Mouse (Mus musculus): ENCODE measurements around the gene Jagn1.

Jagn1 gene

DNA sequence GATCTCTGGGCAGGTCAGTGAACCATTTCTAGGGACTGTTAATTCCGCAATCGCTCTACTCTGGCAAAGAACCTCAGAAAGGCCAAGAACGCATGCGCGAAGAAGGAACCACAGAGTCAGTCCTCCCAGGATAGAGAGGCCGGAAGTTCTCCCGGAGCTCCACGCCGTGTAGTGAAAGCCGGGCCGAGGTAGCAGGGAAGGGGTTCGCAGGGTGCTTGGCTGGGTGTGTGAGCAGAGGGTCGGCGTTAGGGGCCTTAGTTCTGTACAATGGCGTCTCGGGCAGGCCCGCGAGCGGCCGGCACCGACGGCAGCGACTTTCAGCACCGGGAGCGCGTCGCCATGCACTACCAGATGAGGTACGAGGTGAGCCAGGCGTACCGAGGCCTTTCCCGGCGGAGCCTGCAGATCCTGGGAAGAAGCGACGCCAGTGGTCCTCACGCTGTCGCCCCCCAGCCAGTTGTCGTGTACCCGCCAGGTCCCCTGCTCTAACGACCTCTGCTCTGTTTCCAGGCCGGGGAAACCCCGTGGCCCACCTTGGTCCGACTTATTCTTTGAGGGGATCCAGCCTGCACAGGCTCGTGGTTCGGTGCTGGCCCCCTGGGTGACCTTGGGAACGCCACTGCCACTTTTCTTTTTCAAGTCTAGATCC lies at the start of gene Jagn1:
Gene Jagn1 (plus strand): TSS at position 128 of the 649 bp plus-strand sequence.
- Histone ChIP-seq H3K4me3 (replicated peaks; ENCODE audit: low read length) (peak within 1 kb of the TSS; percentile 95), H3K9me3 (ENCODE audit: low read length) (no peaks in the 10 kb centered on the region), H3K4me1 (replicated peaks; ENCODE audit: low read depth, low read length) (peaks cover 48% of the 10 kb centered on the region), H3K27me3 (ENCODE audit: insufficient read depth, low read length) (no peaks in the 10 kb centered on the region), H3K36me3 (ENCODE audit: insufficient read depth, low read length) (peaks cover 32% of the 10 kb centered on the region)
- TF ChIP-seq CTCF (conservative IDR thresholded peaks at IDR 0.05; ENCODE audit: low read length) (no peak), NANOG (IDR thresholded peaks at IDR 0.05; ENCODE audit: borderline replicate concordance, low read length) (no peak), POU5F1 (IDR thresholded peaks at IDR 0.05; ENCODE audit: borderline replicate concordance, low read length) (no peak)

DNA sequence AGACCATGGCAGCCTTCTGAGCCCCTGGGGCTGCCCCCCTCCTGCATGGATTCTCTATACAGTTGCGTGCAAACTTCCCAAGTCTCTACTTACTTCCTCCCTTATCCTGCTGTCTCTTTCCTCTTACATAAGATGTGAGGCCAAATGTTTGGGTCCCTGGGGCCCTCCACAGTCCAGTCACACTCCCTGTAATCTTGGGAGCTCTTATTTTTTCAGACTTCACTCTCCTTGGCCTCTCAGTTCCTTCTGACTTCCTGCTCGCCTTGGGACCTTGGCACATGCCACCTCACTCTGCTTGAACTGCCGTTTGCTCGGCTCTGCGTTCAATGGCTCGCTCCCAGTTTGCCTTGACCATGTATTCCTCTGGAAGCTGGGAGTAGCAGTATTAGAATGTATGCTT lies 48.4 kb upstream of the Jagn1 start:
- Histone ChIP-seq H3K36me3 (ENCODE audit: insufficient read depth, low read length) (peaks cover 39% of the 10 kb centered on the region), H3K27me3 (ENCODE audit: insufficient read depth, low read length) (0 out of 2 replicates have a peak, but pooled peaks cover 5% of the 10 kb centered on the region), H3K4me1 (replicated peaks; ENCODE audit: low read depth, low read length) (peaks cover 93% of the 10 kb centered on the region), H3K4me3 (replicated peaks; ENCODE audit: low read length) (no peak overlapping the region), H3K9me3 (ENCODE audit: low read length) (no peaks in the 10 kb centered on the region)
- no peak for TF ChIP-seq NANOG (IDR thresholded peaks at IDR 0.05; ENCODE audit: borderline replicate concordance, low read length)
- TF ChIP-seq CTCF (conservative IDR thresholded peaks at IDR 0.05; ENCODE audit: low read length): no peak
- no peak for TF ChIP-seq POU5F1 (IDR thresholded peaks at IDR 0.05; ENCODE audit: borderline replicate concordance, low read length)

DNA sequence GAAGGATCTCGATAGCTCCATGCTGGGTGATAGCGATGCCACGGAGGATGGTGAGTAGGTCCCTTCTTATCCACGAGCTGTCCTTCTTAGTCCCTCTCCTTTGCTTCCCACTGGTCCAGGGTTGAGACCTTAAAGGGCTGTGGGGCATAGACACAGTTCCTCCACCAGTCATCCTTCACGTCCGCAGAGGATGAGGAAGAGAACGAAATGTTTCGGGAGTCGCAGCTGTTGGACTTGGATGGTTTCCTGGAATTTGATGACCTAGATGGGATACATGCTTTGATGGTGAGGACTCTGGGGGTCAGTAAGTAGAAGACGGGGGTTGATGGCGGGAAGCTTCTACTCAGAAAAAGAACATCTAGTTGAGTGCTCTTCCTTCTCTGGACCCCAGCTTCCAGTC lies 47.6 kb upstream of the Jagn1 start:
- H3K4me3 ChIP-seq (replicated peaks; ENCODE audit: low read length): no peak overlapping the region
- peaks cover 86% of the 10 kb centered on the region for H3K4me1 ChIP-seq (replicated peaks; ENCODE audit: low read depth, low read length)
- TF ChIP-seq NANOG (IDR thresholded peaks at IDR 0.05; ENCODE audit: borderline replicate concordance, low read length) (no peak), CTCF (conservative IDR thresholded peaks at IDR 0.05; ENCODE audit: low read length) (no peak), POU5F1 (IDR thresholded peaks at IDR 0.05; ENCODE audit: borderline replicate concordance, low read length) (no peak)
- H3K36me3 ChIP-seq (ENCODE audit: insufficient read depth, low read length): peaks cover 33% of the 10 kb centered on the region
- H3K9me3 ChIP-seq (ENCODE audit: low read length): no peaks in the 10 kb centered on the region
- H3K27me3 ChIP-seq (ENCODE audit: insufficient read depth, low read length): 0 out of 2 replicates have a peak, but pooled peaks cover 5% of the 10 kb centered on the region

DNA sequence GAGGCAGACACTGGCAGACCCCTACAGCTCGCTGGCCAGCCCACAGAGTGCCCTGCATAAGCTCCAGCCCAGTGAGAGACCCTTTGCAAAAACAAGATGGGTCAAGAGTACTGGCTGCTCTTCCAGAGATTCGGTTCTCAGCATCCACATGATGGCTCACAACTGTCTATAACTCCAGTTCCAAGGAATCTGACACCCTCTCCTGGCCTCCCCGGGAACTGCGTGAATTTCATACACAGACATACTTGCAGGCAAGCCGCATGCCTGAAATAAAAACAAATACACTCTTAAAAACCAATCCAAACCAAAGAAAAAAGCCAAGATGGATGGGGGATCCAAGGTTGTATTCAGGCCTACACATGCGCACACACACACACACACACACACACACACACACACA lies 46.9 kb upstream of the Jagn1 start:
- H3K4me1 ChIP-seq (replicated peaks; ENCODE audit: low read depth, low read length): peaks cover 88% of the 10 kb centered on the region
- H3K27me3 ChIP-seq (ENCODE audit: insufficient read depth, low read length): 0 out of 2 replicates have a peak, but pooled peaks cover 5% of the 10 kb centered on the region
- no peak overlapping the region for H3K4me3 ChIP-seq (replicated peaks; ENCODE audit: low read length)
- peaks cover 31% of the 10 kb centered on the region for H3K36me3 ChIP-seq (ENCODE audit: insufficient read depth, low read length)
- H3K9me3 ChIP-seq (ENCODE audit: low read length): no peaks in the 10 kb centered on the region
- TF ChIP-seq POU5F1 (IDR thresholded peaks at IDR 0.05; ENCODE audit: borderline replicate concordance, low read length) (no peak), CTCF (conservative IDR thresholded peaks at IDR 0.05; ENCODE audit: low read length) (peak; percentile 43)

DNA sequence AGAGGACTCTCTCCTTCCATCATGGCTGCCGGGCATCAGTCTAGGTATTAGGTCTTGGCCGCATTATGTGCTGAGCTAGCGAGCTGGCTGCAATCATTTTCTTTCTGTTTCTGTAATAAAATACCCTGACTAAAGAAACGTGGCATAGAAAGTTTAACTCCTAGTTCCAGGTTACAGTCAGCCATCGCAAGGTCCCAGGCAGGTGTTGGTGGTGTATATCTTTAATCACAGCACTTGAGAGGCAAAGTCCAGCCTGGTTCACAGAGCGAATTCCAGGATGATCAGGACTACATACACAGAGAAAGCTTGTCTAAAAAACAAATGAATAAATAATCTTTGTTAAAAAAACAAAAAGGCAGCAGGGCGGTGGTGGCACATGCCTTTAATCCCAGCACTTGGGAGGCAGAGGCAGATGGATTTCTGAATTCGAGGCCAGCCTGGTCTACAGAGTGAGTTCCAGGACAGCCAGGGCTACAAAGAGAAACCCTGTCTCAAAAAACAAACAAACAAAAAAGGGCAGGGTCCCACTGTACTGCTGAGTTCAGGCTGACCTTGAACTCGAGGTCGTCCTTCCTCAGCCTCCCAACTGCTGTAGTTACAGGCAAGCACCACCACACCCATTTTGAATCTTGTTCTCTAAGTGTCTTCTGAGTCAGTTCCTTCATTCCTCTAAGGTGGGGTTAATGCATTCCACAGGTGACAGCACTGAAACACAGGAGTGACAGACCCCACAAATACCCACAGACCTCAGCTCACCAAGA lies 45.9 kb upstream of the Jagn1 start:
- H3K9me3 ChIP-seq (ENCODE audit: low read length): no peaks in the 10 kb centered on the region
- 0 out of 2 replicates have a peak, but pooled peaks cover 5% of the 10 kb centered on the region for H3K27me3 ChIP-seq (ENCODE audit: insufficient read depth, low read length)
- peaks cover 90% of the 10 kb centered on the region for H3K4me1 ChIP-seq (replicated peaks; ENCODE audit: low read depth, low read length)
- no peak for TF ChIP-seq CTCF (conservative IDR thresholded peaks at IDR 0.05; ENCODE audit: low read length)
- no peak for TF ChIP-seq POU5F1 (IDR thresholded peaks at IDR 0.05; ENCODE audit: borderline replicate concordance, low read length)
- no peak for TF ChIP-seq NANOG (IDR thresholded peaks at IDR 0.05; ENCODE audit: borderline replicate concordance, low read length)
- H3K4me3 ChIP-seq (replicated peaks; ENCODE audit: low read length): no peak overlapping the region
- peaks cover 21% of the 10 kb centered on the region for H3K36me3 ChIP-seq (ENCODE audit: insufficient read depth, low read length)

DNA sequence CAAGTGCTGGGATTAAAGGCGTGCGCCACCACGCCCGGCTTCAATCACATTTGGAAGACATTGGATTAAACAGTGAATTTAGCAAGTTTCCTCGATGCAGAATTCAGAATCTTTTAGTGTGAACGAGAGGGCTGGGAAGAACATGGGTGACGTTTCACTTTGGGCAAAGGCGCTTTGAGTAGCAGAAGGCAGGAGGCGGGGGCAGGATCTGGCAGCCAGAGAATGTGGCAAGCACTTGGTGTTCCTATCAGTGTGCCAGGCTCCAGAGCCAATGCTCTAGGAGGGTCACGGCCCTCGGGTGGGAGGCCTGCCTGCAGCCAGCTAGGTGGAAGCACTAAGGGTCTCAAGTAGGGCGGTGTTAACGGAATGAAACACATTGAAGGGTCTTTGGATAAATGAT lies 40.3 kb upstream of the Jagn1 start:
- Histone ChIP-seq H3K4me3 (replicated peaks; ENCODE audit: low read length) (no peak overlapping the region), H3K4me1 (replicated peaks; ENCODE audit: low read depth, low read length) (peaks cover 76% of the 10 kb centered on the region), H3K9me3 (ENCODE audit: low read length) (no peaks in the 10 kb centered on the region), H3K27me3 (ENCODE audit: insufficient read depth, low read length) (no peaks in the 10 kb centered on the region), H3K36me3 (ENCODE audit: insufficient read depth, low read length) (peaks cover 13% of the 10 kb centered on the region)
- TF ChIP-seq POU5F1 (IDR thresholded peaks at IDR 0.05; ENCODE audit: borderline replicate concordance, low read length): no peak
- no peak for TF ChIP-seq CTCF (conservative IDR thresholded peaks at IDR 0.05; ENCODE audit: low read length)
- TF ChIP-seq NANOG (IDR thresholded peaks at IDR 0.05; ENCODE audit: borderline replicate concordance, low read length): no peak

DNA sequence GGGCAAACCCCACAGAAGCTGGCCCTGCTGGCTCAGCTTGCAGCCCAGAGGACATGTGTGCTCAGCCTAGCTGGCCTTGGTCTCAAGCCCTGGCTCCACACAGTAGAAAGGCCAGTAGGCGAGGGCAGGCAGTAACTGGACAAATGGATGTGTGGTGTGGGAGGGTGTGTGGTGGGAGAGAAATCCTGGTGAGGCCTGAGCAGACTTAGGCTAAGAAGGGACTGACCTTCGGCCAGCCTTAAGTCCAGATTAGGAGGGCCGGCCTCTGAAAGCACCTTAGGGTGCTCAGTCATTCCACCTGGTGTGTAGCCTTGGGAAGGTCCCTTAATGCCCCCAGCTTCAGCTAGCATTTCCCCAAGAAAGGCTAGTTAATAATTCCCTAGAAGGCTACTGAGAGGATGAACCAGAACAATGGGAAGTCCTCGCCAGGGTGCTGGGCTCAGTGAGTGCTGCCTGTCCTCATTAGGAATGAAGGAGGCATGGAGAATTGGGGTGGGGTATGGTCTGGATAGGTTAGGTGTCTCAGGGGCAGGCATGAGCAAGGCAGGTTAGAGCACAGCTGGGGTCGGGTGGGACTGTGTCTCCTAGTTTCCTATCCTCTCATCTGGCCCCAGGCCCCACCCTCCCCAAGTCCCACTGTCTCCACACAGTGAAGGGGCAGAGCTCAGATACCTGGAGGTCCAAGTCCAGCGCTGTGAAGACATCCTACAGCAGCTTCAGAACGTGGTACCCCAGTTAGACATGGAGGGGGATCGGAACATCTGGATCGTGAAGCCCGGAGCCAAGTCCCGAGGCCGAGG lies 37.5 kb upstream of the Jagn1 start:
- Histone ChIP-seq H3K36me3 (ENCODE audit: insufficient read depth, low read length) (peaks cover 16% of the 10 kb centered on the region; the same call in 1 of the 2 replicates), H3K27me3 (ENCODE audit: insufficient read depth, low read length) (no peaks in the 10 kb centered on the region), H3K4me3 (replicated peaks; ENCODE audit: low read length) (no peak overlapping the region), H3K9me3 (ENCODE audit: low read length) (no peaks in the 10 kb centered on the region), H3K4me1 (replicated peaks; ENCODE audit: low read depth, low read length) (peaks cover 80% of the 10 kb centered on the region)
- TF ChIP-seq POU5F1 (IDR thresholded peaks at IDR 0.05; ENCODE audit: borderline replicate concordance, low read length): no peak

DNA sequence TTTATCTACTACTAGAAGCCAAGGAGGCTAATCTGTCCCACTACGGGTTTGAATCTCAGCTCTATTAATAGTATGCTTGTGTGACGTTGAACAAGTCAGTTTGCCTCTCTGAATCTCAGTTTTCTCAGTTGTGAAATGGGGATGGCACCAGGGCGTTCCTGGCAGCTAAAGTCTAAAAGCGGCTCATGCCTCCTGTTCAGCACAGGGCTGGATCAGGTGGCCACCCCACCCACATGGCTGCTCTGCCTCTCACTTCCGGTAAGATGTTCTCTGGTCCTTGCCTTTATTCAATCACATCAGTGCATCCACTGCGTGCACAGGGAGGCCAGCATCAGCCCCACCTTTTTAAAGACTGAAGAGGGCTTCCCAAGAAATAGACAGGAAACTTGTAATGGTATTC lies 36.9 kb upstream of the Jagn1 start:
- no peaks in the 10 kb centered on the region for H3K27me3 ChIP-seq (ENCODE audit: insufficient read depth, low read length)
- no peak overlapping the region for H3K4me3 ChIP-seq (replicated peaks; ENCODE audit: low read length)
- peaks cover 80% of the 10 kb centered on the region for H3K4me1 ChIP-seq (replicated peaks; ENCODE audit: low read depth, low read length)
- no peak for TF ChIP-seq POU5F1 (IDR thresholded peaks at IDR 0.05; ENCODE audit: borderline replicate concordance, low read length)
- TF ChIP-seq CTCF (conservative IDR thresholded peaks at IDR 0.05; ENCODE audit: low read length): no peak
- no peak for TF ChIP-seq NANOG (IDR thresholded peaks at IDR 0.05; ENCODE audit: borderline replicate concordance, low read length)
- H3K36me3 ChIP-seq (ENCODE audit: insufficient read depth, low read length): peaks cover 12% of the 10 kb centered on the region; the same call in 1 of the 2 replicates
- no peaks in the 10 kb centered on the region for H3K9me3 ChIP-seq (ENCODE audit: low read length)
